Mouse (Mus musculus): ENCODE measurements at regions not wholly inside any gene's neighbourhood (a gene's known extent, or its start where the extent isn't known, plus 50 kb on each side); places are given as distances from the start of the nearest gene placed in this dataset.

DNA sequence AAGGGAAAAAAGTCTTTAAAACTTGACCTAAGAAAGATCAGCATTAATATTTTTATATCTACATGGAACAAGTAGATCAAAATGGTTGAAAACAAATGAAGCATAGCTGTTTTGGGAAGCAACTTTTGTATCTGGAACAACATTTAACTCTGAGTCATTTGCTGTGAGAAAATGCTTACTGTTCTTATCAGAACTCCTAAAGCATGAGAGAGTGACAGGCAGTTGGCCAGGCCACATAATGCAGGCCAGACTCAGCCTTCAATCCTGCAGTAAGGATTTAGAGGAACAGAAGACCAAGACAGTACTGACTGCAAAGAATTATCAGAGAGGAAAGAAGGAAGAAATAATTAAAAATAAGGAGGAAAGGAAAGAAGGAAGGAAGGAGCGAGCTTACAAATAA is 275.8 kb downstream of the Gm11361 start:
- DNase-seq (ENCODE audit: extremely low spot score in 1 of 2, low spot score in 2 of 2): no peak
- intact Hi-C loops (cut with DNase I): no loop called here
- no peak for TF ChIP-seq CTCF (IDR thresholded peaks at IDR 0.05)
- no peak overlapping the region for H3K27ac ChIP-seq
- H3K4me3 ChIP-seq: no peak overlapping the region

DNA sequence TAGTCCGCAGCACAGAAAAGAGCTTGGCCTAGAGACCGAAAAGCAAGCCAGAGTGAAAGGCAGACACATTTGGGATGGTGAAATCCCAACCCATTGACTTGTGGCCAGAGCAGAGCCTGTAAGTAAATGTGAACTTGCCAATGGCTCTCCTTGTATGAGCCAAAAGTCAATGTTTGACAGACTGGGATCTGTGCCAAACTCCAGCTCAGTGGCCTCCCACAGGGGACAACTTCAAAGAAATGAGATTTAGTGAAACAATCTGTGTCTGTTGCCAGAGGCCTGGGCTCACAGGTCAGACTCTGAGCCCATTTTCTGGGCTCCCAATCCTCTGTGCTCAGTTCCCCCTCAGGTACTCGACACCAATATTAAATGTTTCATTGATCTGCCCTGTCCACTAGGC is 274.9 kb downstream of the Gm11361 start:
- no peak for TF ChIP-seq CTCF (IDR thresholded peaks at IDR 0.05)

DNA sequence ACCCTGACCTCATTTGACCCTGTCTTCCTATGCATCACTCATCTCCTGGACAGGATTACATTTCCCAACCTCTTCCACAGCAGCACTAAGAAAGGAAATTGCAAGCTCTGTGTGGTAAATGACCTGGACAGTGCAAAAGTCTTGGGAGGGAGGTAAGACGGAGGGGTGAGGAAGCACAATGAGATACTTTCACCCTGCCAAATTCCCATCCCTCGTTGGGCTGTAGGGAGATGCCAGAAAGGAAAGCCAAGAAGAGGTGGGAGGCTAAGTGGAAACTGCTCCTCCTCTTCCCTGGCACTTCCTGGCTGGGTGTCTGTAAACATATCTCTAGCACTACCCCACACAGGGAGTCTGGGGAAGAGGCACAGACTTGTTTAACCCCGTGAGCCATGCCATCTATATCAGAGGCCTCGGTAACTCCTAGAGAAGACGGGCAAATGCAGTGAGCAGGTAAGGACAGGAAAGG is 274.2 kb downstream of the Gm11361 start:
- no peak overlapping the region for H3K4me3 ChIP-seq
- no peak for DNase-seq (ENCODE audit: extremely low spot score in 1 of 2, low spot score in 2 of 2)
- intact Hi-C loops (cut with DNase I): no loop called here
- TF ChIP-seq CTCF (IDR thresholded peaks at IDR 0.05): no peak
- no peak overlapping the region for H3K27ac ChIP-seq

More for the DNA sequence above, 274.9 kb downstream of the Gm11361 start:
- no peak for DNase-seq (ENCODE audit: extremely low spot score in 1 of 2, low spot score in 2 of 2)
- intact Hi-C loops (cut with DNase I): no loop called here
- no peak overlapping the region for H3K27ac ChIP-seq
- H3K4me3 ChIP-seq: no peak overlapping the region

DNA sequence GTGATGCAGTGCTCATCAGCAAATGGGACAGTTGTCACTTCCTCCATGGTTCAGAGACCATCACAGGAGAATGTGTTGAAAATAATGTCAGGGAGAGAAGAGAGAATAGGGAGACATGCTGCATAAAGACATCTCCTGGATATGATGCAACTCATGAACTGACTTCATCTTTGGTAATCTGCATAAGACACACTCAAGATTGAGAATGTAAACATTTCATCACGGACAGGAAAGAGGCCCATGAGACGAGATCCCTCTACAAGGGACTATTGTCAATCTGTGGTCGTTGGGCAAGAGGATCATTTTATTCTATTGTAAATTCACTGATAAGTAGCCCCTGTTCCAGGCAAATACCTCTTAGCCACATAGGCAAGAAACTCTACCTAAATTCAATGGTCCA is 273.6 kb downstream of the Gm11361 start:
- intact Hi-C loops (cut with DNase I): no loop called here
- no peak overlapping the region for H3K27ac ChIP-seq
- DNase-seq (ENCODE audit: extremely low spot score in 1 of 2, low spot score in 2 of 2): no peak
- no peak for TF ChIP-seq CTCF (IDR thresholded peaks at IDR 0.05)
- H3K4me3 ChIP-seq: no peak overlapping the region

DNA sequence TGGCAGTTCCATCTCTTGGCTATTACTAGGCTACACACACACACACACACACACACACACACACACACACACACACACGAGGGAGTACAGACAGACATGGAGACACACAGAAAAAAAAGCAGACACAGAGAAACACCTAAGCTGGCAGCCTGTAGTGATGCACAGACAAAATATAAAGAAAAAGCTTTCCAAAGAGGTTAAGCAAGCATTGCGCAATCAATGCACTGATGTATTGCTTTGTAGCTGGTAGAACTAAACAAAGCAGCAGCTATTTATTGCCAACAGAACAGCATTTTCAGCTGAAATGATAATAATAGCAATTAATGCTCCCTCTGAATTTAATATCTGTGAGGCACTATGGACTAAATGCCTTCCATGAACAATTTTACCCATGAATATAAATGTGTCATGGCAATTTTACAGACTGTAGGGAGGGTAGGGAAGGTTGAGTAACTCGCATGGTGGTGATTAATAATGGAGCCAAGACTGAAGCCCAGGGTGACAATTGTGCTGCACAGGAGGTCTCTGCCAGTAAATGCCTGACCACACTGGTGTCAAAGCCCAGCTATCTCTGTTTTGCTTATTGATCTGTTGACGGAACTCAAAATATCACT is 271.7 kb downstream of the Gm11361 start:
- DNase-seq (ENCODE audit: extremely low spot score in 1 of 2, low spot score in 2 of 2): no peak
- no peak overlapping the region for H3K27ac ChIP-seq
- no peak for TF ChIP-seq CTCF (IDR thresholded peaks at IDR 0.05)
- intact Hi-C loops (cut with DNase I): no loop called here
- no peak overlapping the region for H3K4me3 ChIP-seq

DNA sequence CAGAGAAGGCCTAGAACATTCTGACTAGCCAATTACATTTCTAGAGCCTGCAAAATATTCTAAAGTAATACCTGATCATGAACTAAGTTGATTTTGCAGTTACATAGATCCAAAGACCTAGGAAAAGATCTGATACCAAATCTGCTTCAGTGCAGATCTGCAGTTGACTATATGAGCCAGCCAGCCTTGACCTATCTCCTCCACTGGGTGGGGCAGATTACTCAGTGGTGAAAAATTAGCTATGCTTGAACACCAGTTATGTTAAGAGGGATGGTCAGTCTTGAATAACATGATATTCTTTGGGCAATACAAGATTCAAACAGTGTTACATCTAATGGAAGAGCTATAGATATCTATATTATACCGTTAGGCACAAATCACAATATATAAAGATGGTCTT is 269.0 kb downstream of the Gm11361 start:
- DNase-seq (ENCODE audit: extremely low spot score in 1 of 2, low spot score in 2 of 2): no peak
- H3K27ac ChIP-seq: no peak overlapping the region
- TF ChIP-seq CTCF (IDR thresholded peaks at IDR 0.05): no peak; the same call in 1 of the 2 replicates
- intact Hi-C loops (cut with DNase I): no loop called here
- no peak overlapping the region for H3K4me3 ChIP-seq

DNA sequence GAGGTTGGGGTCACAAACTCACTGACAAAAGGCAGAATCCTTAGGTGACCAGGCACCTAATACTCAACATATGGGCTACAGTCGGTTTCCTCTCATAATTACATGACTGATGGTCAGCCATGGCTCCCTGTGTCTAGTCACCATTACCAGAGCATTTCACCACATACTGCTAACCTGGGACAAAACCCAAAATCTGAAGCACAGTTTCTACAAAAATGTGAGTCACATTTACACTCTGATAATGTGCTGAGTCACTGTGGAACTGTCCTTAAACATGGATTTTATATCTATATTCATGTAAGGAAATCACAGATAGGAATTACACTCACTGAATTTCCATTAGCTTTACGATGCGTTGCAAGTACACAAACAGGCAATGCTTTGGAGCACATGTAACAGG is 267.1 kb downstream of the Gm11361 start:
- TF ChIP-seq CTCF (IDR thresholded peaks at IDR 0.05): no peak
- Histone ChIP-seq H3K4me3 (no peak overlapping the region), H3K27ac (no peak overlapping the region)
- intact Hi-C loops (cut with DNase I): no loop called here
- DNase-seq (ENCODE audit: extremely low spot score in 1 of 2, low spot score in 2 of 2): no peak

DNA sequence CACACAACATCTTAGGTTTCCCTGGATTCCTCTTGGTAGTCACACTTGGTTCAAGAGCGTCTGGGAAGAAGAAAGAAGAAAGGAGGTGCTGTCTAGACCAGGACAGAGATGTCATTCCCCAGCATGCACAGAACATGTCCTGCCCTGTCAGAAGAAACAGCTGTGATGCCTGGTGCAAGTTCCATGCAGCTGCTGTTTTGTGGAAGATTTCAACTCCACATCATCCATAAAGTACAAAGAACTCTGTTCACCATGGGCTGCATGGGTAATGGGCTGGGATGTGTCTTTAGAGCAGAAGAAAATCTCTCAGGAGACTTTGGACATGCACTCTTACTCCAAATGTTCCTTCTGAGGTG is 262.8 kb downstream of the Gm11361 start:
- Histone ChIP-seq H3K27ac (no peak overlapping the region), H3K4me3 (no peak overlapping the region)
- no peak for TF ChIP-seq CTCF (IDR thresholded peaks at IDR 0.05)
- no peak for DNase-seq (ENCODE audit: extremely low spot score in 1 of 2, low spot score in 2 of 2)
- intact Hi-C loops (cut with DNase I): no loop called here

DNA sequence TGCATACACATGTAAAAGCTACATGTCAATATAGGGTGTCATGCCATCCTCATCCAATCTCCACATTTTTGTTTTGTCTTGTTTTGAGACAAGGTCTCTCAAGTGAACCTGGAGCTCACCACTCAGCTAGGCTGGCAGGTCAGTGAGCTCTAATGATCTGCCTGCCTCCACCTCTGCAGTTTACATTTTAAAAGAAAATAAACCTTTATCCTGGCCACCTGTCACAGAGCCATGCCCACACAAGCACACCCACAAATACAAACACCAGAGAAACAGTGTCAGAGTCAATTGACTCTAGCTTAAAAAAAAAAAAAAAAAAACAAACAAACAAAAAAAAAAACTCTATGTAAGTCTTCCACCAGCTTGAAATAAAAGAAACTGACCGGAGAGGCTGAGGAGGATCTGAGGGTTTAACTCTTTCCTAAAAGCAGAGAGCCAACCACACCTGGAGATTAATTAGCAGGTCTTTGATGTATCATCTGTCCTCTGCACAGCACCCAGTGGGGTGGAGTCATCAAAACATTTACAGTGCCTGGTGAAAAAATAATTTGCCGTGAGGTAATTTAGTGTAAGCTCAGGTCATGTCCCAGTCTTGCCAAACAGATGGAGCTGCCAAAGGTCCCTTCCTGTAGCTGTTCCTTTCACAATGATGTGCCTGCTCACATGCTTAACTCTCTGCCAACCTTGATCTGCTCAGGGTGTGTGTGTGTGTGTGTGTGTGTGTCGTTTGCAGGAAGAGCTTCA is 262.2 kb downstream of the Gm11361 start:
- TF ChIP-seq CTCF (IDR thresholded peaks at IDR 0.05): no peak
- Histone ChIP-seq H3K27ac (no peak overlapping the region), H3K4me3 (no peak overlapping the region)
- DNase-seq (ENCODE audit: extremely low spot score in 1 of 2, low spot score in 2 of 2): no peak
- intact Hi-C loops (cut with DNase I): no loop called here

DNA sequence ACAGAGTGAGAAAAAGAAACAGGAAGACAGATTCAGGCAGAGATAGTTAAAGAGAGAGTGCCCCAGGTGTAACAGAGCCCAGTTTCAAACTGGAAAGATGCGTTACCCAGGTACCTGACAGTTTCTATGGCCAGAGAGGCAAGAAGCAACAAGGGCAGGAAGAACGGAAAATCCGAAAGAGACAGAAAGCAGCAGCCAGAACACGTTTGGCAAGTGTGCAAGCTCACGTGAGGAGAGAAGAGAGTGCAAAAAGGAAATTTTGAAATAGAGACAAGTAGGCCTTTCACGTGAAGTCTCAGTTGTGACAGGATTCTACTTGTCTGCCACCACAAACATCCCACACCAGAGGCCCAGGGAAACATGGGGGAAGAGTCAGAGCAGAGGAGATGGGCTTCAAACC is 259.8 kb downstream of the Gm11361 start:
- no peak for DNase-seq (ENCODE audit: extremely low spot score in 1 of 2, low spot score in 2 of 2)
- no peak overlapping the region for H3K4me3 ChIP-seq
- intact Hi-C loops (cut with DNase I): no loop called here
- no peak for TF ChIP-seq CTCF (IDR thresholded peaks at IDR 0.05)
- H3K27ac ChIP-seq: no peak overlapping the region

DNA sequence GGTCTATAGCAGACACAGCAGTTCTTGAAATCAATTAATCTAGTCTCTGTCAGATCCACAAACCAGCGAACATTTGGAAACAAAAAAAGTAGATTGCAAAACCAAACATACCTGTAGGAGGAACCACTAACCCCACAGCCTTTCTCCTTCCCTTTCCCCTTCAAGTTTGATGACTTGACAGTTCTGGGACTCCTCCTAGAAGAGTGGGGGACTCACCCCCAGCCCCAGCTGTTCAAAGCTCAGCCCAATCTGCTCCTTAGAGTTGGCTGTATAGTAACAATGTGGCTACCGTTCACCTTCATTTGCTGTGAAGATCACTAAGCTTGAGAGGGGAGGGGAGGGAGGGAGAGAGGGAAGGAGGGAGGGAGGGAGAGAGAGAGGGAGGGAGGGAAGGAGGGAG is 259.3 kb downstream of the Gm11361 start:
- TF ChIP-seq CTCF (IDR thresholded peaks at IDR 0.05): no peak
- DNase-seq (ENCODE audit: extremely low spot score in 1 of 2, low spot score in 2 of 2): no peak
- H3K4me3 ChIP-seq: no peak overlapping the region
- no peak overlapping the region for H3K27ac ChIP-seq
- intact Hi-C loops (cut with DNase I): no loop called here

DNA sequence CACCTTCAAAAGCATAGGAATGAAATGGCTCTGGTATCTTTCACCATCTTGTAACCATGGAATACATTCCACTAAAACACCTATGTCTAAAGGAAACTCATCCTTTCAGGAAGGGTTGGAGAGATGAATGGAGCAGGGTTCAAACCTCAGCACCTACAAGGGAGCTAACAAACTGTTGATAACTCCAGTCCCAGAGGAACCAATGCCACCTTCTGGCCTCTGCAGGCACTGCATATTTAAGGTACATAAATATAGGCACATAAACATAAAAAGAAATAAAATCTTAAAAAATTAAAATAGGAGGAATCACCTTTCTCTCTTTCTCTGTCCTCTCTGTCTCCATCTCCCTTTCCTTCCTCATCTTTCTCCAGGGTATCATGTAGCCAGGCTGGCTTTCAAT is 256.9 kb downstream of the Gm11361 start:
- no peak for DNase-seq (ENCODE audit: extremely low spot score in 1 of 2, low spot score in 2 of 2)
- intact Hi-C loops (cut with DNase I): no loop called here
- TF ChIP-seq CTCF (IDR thresholded peaks at IDR 0.05): peak; percentile 5; the same call in 1 of the 2 replicates
- no peak overlapping the region for H3K4me3 ChIP-seq
- no peak overlapping the region for H3K27ac ChIP-seq

DNA sequence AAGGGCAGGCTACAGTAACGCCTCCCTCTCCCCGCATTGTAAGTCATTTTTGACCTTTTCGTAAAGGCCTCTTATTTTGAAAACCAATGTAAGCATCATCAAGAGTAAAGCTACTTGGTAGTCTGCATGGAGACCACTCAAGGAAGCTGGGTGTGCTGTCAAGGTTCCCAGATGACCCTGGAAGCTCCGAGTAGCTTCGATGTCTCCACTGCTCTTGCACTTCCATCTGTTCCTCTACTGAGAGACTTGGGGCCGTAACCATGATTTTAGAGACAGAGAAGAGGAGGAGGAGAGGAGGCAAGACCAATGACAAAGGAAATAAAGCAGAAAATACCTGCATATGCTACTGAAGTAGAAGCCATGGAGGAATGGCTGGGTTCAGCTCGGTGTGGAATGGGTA is 256.0 kb downstream of the Gm11361 start:
- no peak overlapping the region for H3K27ac ChIP-seq
- no peak for TF ChIP-seq CTCF (IDR thresholded peaks at IDR 0.05)
- no peak for DNase-seq (ENCODE audit: extremely low spot score in 1 of 2, low spot score in 2 of 2)
- intact Hi-C loops (cut with DNase I): no loop called here
- no peak overlapping the region for H3K4me3 ChIP-seq

Measured in left cerebral cortex, adult 2 months (tissue).